Mouse (Mus musculus) cerebellum, postnatal 25 days (tissue): ENCODE measurements at regions not wholly inside any gene's neighbourhood (a gene's known extent, or its start where the extent isn't known, plus 50 kb on each side); places are given as distances from the start of the nearest gene placed in this dataset.

Source experiments
- DNase-seq, 2 experiments: peaks; one replicate each; pipeline ENCODE4 v3.0.0; 2021; ENCODE audit warnings: mixed read lengths in 2 of 2

DNA sequence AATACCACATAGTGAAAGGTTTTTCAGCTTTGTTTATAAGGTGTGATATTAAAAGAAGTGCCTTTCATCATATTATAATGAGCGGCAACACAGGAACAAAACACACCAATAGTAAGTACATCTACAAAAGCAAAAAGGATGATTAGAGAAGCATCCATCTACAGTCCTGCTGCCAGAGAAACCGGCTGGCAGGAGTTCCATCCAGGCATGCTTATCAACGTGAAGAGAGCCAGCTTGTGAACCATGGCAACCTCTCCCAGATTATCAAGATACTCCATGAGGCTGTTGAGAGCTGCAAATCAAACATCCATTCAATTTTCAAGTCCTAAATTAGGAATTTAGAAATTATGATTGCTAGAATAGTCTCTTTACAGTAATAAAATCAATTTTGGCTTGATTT is 590.1 kb downstream of the Kctd12 start:
- peak in 1 of 2 experiments; percentile 7 for DNase-seq

DNA sequence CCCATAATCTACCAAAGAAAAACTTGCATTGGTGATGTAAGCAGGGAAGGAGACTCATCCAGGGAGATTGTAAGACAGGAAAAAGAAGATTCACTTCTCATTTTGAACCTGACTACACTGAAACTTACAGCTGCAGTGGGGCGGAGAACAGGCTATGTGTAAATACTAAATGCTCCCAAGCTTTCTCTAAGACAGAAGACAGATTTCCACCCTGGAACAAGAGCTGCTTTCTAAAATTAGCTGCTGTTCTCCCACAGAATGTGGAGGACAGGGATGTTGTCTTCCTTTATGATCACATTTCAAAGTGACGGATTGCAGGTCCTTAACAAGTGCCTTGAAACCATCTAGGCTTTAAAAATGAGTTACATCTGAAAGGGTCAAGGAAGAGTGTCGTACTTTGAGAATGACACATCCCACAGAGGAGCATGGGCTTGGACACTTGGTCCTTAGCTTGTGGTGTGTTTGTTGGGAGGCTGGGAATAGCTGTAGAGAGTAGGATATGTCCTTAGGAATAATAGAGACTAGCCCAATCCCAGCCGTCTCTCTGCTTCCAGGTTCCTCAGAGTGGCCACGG is 609.4 kb downstream of the Kctd12 start:
- DNase-seq = no peak

DNA sequence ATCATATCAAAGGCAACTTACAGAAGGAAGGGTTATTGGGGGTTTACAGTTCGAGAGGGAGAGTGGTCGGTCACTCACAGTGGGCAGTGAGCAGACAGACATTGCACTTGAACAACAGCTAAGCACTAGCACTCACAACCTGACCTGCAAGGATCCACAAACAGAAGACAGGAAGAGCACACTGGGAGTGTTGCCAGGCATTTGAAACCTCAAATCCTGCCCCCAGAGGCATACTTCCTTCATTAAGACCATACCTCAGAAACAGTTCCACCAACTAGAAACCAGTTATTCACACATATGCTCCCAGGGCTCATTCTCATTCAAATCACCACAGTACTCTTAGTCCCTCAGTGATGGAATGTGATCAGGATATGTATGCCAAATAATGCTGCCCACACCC is 620.8 kb downstream of the Kctd12 start:
- no peak for DNase-seq

DNA sequence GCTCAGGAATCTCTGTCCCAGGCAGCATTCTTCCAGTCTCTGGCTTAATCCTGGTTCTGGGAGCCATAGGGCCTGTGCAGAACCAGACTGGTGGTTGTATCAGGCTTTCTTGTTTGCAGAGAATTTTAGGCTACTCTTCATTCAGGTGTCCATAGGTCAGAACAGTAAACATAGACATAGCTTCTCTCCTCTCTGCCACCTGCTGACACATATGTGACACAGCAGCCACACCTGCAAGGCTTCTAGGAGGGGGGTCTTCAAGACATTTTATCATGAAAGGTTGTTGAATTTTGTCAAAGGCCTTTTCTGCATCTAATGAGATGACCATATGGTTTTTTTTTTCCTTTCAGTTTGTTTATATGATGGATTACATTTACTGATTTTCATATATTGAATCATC is 599.7 kb downstream of the Lmo7 start:
- DNase-seq = no peak

DNA sequence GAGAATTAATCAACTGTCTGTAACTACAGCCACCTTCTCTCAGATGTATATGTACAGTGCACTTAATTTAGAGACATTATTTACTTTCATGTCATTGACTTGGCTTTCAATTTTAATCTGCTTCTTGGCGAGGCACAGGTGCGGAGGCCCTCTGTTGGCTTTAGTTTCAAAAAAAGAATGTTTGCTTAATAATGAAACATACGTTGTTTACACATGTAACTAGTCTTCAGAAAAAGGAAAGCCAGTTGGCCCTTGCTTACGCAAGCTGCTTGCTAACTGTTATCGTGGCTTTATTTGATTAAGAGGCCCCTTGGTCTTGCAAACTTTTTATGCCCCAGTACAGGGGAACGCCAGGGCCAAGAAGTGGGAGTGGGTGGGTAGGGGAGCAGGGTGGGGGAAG is 576.6 kb downstream of the Lmo7 start:
- no peak for DNase-seq

DNA sequence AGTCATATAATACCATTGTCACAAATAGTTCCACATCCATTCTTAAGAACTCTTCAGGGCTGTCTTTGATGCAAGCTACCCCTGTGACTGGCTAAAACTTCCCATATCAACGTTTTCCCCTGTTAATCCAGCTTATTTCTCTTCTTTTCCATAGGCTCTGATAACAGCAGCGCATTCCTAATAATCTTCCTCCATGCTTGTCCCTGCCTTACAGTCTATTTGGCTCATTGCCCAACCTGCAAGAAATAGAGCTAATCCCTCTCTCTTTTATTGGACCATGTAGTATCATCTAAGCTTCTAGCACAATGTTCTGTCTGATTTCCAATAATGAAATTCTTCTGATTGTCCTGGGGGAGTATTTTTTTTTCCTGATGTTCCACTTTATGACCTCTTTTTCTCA is 573.1 kb downstream of the Lmo7 start:
- no peak for DNase-seq

DNA sequence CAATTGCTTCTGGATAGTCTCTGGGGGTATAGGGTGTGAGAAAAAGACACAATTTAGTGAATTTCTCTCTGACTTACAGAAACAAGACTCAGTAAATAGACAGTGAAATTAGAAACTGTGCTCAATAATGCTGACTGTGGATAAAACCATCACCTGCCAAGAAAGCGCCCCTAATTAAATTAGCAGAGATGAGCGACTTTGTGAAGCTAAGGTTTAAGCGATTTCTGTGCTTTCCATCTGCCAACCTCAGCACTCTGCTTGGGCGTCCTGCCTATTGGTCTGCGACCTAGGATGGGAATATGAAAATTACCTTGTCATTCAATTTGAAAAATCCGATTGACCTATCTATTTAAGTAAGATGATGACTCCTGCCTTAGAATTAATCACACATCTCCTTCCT is 570.5 kb downstream of the Lmo7 start:
- DNase-seq = no peak

DNA sequence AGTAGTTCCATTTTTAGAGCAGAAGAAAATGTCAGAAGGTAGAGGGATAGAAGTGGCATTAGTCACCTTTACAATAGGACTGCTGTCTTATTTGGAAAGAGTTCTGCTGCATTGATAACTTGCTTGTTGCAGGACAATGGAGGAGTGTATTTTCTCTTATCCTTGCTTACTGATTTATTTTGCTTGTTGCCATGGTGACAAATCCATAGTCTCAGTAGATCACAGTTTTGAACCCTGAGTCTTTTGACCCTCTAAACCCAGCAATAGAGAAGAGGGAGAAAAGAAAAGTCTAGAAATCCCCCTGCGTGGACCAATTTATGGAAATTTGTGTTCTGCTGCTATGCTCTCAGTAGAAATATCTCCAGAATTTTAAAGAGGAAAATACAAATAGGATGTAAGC is 561.6 kb downstream of the Lmo7 start:
- no peak for DNase-seq

DNA sequence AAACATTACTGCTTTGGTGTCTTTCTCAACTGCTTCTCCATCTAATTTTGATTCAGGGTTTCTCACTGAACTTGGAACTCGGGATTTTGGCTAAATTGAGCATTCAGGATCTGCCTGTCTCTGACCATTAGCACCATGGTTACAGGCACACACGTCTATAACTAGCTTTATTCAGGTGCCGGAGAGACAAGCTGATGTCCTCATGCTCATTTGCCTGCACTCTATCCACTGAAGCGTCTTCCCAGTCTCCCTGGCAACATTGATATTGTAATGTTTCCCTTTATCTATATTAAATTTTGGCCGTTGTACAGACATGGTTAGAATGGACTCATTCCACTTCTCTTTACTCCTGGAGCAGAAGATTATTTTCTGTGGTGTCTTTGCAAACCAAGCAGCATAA is 520.3 kb downstream of the Lmo7 start:
- DNase-seq = no peak

DNA sequence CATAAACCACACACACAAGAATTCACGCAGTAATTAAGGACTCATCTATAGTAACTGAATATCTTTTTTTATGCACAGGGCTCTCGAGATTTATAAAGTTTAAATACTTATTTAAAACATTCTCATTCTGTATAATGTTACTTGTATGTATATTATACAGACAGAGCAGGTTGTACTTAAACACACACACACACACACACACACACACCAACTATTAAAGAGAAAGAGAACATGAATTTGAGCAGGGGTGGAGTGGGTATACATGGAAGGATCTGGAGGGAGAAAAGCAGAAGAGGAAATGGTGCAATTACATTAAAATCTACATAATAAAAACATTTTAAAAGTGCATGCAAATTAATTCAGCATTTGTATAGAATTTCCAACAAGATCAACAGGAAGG is 518.8 kb downstream of the Lmo7 start:
- DNase-seq = no peak

DNA sequence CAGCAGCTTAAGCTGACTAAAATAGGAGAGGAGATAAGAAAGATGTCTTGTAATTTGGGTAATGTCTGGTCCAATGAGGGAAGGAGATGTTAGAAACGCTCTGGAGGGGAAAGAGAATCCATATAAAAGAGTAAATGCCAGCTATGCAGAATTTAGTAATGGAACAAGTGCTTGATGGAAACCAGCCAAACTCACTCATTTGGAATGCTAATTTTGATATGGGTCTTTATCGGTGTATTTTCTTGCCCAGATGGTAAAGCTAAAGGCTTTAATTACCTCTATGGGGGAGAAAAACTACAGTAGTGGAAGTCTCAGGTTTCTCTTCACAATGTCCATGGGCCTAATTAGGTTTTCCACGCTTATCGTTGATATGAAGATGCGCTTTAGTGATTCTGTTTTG is 518.3 kb downstream of the Lmo7 start:
- no peak for DNase-seq

DNA sequence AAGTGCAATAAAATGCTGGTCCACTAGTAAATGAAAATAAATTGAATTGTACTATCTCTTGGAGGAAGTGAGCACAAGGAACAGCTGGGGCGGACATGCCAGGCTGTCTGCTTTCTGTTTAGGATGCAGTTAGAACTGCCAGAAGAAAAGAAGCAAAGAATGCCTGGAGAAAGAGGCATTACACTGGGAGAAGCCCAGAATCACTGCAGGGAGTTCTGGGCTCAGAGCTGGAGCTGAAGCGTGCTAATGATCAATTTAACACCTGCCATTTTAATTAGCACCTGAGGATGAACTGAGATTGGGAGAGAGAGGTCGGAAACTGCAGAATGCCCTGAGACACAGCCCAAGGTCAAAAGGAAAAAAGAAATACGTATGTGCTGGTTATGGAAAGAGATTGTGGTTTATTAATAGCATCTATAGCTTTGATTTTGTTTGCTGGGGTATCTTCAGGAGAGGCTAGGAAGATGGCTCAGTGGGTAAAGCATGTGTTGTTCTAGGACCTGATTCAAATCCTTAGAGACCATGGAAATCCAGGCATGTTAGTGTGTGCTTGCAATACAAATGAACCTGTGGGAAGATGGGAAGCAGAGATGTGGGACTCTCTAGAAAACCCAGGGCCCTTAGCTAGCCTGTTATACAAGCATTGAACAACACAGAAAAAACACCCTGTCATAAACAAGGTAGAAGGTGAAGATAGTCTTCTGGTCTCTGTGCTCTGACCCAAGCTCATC is 514.2 kb downstream of the Lmo7 start:
- DNase-seq = no peak

DNA sequence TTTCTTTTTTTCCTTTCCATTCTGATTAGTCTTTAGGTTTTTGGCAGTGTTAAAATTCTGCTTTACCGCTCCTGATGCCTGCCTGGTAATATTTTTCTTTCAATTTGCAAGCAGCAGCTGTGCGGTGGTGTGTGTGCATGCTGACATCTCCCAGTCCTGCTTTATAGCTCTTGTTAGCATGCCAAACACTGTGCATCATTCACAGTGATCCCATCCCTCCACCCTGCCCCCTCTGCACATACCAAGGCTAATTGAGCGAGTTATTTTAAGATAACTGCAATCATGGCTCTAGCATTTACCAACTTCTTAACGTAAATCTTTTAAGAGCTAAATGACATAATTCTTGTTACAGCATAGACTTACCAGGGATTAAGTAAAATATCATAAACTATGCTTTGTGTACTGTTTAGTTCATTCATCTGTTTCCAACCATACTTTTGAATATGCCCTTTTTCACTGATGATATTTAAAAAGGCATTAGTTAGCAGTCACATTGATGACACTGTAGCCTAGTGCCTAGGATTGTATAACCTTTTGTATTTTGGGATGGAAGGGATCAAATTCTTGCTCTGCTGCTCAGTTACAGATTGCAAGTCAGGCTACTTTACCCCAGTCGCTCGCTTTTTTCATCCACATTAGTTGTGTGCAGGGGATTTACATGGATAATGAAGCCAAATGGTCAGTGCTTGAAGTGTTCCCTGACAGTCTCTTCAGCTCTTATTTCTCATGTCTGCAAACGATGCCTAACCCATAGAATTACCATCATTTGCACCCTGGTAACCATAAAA is 487.0 kb downstream of the Lmo7 start:
- DNase-seq = peak in 1 of 2 experiments; percentile 3

DNA sequence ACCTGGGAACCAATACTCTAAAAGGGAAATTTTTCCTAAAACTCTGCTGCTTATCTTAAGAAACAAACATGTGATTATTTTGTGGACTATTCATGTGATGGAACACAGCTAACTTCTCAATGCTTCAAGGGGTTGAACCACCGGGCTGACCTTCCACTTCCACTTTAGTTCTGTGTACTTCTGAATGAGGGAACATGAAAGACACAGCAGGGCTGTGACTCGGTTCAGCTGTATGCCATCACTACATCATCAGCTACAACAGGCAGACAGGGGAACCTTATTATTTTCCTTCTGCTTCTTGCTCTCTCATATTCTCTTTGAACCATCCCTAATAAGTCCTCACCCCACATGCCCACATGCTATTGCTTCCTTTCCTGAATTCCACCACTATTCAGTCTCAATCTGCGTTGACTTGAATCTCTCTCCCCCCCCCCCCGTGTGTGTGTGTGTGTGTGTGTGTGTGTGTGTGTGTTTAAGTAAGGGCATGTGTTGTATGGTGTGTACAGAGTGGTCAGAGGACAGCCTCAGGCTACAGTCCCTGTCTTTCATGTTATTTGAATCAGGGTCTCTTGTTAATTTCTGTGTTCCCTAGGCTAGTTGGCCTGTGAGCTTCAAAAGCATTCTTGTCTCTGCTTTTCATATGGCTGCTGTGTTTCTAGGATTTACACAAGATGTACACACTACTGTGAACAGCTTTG is 485.7 kb downstream of the Lmo7 start:
- DNase-seq = no peak

DNA sequence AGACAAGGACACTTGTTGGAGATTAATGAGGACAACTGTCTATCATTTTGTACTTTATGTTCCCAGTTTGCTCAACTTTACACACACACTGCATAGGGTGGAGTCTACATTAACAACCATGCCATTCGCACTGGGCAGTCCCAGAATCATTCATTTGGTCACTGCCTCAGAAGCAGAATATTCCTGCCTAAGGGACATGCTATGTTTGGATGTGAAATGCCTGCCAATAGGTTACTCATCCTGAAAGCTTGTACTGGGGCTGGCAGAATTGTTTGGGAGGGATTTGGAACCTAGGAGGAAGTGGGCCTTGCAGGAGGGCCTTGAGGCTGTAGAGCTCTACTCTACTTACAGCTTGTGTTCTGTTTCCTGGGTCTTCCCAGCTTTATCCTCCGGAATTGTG is 482.3 kb downstream of the Lmo7 start:
- peak; percentile 5 to 10 for DNase-seq

DNA sequence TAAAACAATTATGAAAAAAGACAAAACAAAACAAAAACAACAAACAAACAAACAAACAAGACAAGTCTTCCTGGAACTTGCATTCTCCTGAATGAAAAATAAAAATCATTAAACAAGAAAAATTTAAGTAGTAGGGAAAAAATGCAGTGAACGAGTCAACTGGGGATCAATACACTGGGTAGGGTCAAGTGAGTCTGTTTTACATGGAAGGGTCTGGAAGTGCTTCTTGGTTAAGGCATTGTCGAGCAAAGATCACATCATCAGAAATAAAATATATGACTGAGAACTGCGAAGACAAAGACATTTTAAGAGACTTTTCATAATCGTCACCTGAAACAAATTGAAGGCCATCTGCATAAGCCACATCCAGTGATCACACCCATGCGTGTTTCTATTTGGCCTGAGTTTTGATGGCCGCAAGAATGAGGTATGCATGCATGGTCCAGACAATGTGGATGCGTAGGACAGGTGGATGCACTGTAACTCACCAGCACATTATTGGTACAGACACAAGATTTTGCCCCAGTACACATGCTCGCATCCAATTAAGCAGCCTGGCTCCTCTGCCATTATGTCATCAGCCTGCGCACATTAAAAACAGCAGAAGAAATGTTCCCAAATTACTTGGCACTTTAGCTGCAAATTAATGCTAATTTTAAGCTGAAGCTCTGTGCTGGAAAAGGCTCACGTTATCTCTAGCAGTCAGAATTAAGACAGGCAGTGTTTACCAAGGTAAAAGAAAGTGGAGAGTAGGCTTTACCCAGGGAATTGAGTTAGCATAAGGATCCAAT is 475.3 kb downstream of the Lmo7 start:
- DNase-seq = no peak

DNA sequence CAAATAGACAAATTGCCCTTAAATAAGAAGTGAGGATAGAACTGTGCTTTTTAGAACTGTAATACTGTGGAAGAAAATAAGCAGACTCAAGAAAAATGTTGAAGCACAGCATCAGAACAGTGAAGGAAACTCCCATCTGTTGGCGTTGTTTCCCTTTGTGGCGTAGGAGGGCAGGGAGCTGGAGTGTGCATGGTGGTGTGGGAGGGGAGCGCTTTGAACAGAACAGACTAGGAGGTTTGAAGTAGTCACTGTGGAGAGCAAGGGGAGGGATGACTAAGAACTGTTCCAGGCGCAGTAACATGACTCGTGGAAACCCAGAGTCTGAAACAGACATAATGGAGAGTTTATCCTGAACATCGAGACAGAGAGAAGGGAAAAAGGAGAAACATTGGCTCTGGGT is 469.7 kb downstream of the Lmo7 start:
- DNase-seq = no peak

DNA sequence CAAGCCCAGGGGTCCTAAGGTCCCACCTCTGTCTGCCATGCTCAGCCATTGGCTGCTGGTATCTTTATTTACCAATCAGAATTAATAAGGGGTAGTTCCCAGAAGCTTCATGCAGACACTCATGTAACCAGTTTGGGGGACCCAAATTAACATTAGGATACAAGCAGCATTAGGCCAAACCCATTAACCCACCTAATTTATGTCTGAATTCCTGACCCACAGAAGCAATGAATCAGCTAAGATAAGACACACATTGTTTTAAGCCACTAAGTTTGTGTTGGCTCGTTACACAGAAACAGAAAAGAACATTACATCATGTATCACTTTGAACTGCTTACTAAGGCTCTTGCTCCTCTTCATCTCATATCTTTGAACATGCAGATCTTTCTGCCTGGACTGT is 461.0 kb downstream of the Lmo7 start:
- DNase-seq = no peak

DNA sequence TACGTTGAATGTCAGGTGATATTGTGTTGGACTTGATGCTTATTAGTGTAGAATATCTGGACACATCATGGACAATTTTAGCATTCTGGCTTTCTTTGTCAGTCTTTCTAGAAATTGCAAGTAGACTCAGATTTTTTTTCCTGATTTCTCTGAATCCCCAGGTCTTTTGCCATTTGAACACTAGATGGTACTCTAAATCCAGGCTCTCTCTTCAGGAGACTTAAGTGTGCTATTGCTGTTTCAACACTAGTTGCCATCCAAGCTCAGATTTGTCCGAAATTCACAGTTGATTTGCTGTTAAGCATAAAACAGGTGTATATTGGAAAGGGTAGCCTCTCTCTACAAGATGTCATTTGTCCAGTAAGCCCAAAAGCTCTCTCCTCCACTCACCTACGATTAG is 451.5 kb downstream of the Lmo7 start:
- DNase-seq = no peak

DNA sequence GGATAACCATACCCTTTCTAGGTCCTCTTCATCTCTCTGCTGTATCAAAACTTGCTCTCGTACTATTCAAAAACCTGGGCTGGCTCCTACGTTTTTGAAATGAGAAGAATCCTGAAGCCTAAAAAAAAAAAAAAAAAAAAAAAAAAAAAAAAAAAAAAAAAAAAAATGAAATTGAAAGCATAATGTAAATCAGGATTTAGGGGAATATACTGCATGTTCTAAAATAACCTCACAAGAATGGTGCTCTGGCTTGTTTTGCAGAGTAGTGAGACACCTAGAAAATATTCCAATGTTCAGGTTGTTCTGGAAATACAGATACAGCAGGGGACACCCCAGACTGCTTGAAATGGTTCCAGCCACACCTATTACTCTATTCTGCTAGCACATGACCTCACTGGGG is 442.0 kb downstream of the Lmo7 start:
- DNase-seq = peak in 1 of 2 experiments; percentile 10

DNA sequence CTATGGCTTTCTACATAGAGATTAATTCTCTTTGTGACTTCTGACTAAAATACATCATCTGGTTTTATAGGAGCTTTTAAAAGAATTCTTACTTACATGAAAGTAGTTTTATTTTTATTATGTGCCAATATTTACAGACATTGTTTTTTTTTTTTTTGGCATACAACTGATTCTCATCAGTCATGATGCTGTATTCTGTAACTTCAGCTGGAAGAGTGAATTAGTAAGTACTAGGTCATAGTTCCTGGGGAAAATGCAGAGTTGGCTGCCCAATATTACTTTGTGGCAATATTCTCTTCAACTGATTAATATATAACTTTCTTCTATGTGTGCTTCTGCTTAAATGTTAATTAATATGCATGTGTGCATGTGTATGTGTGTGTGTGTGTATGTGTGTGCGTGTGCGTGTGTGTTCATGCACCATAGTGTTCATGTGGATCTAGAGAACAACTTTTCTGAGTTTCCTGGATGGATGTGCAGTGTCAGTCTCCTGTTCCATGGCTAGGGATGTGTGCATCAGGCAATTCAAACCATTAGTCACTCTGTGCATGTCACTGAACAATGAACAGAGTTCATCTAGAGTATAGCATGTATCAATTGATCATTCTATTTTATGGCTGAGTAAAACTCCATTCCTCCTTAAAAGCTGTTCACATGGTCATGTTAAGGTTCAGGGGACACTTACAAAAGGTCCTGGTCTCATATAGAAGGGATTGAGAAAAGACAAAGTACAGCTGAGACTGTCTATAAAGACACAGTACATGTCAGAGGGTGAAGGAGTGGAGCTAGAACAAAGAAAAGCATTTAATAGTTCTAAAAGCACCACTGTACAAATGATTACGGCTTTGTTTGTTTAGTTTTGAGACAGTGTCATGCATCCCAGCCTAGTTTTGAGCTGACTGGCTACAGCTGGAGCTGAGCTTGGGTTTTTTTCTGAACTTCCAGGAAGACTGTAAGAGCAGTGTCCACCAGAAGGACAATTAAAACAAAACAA is 431.8 kb downstream of the Lmo7 start:
- no peak for DNase-seq
